Mouse (Mus musculus) kidney, adult 11 months (tissue): ENCODE results near the gene Epc2.
A peak's percentile ranks its signal among the peaks of the same experiment; 100 is the strongest.

Source experiments
- DNase-seq: peaks from one replicate; pipeline ENCODE4 v3.0.0; 2022

Gene Epc2

GRCm38 (mm10) chr2:49450931-49451636 lies at the start of gene Epc2:
Gene Epc2, plus strand, starts transcription at chr2:49451486.
- peak; percentile 76 for DNase-seq

GRCm38 (mm10) chr2:49405954-49406353 lies 45.3 kb upstream of the Epc2 start:
- DNase-seq: no peak

DNA sequence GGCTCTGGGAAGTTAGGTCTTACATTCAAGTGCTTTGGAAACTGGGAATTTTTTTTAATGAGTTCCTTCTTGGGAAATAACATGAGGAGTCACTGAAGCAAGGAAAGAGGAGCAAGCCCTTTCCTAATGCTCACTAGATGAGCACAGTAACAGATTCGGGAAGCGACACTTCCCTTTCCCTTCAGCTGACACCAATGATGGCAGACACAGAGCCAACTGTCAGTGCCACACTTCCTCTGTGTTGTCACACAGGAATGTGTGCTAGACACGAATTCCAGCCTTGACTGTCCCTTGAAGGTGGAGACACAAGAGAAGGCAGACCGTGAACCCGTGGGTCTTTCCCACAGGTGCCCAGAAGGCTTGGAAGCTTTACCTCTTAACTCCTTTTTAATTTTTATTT lies 39.6 kb upstream of the Epc2 start:
- DNase-seq: no peak

- DNase-seq: no peak
These were observed 38.7 kb upstream of the Epc2 start for GRCm38 (mm10) chr2:49412576-49412975.

- DNase-seq: no peak
These were observed 35.4 kb upstream of the Epc2 start for GRCm38 (mm10) chr2:49415868-49416267.

DNA sequence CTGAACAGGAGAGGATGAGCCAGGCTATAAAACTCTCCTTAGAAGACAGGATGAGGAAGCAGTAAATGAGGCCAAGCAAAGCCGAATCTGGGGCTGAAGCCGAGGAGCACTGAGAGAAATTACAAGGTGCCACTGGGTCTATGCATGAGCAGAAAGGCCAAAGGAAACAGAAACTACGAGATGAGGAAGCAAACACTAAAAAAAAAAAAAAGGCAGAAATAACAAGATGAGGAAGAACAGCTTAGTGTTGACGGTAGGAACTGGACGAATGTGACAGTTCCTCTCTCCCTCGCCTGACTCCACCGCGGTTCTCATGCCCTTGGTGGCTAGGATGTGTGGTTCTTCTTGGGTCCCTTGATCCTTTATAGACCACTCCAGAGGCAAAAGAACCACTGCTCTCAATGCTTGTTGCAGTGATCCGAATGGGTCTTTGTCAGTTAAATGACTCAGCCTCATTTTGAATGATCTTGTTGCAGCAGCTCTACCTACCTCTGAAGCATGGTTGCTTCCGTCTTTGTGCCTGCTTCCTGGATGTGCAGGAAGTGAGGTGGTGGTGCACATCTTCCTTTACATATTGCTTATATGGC lies 34.2 kb upstream of the Epc2 start:
- no peak for DNase-seq

GRCm38 (mm10) chr2:49420396-49420795 lies 30.9 kb upstream of the Epc2 start:
- no peak for DNase-seq

DNA sequence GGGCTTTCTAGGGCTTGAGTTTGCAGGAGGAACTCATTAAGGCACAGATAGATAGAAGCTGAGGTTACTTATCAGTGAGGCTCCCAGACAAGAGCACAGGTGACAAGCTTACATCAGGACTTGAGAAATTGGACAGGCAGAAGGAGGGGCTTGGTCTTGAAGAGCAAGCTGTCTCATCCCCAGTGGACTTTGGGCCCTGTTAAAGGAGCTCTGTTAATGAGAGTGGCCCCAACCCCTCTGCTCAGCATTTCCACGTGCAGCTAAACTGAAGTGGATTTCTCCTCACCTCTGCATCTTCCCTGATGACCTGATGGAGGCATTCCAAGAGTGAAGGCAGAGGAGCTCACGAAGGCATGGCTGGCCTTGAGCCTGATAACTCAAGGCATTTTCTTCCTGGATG lies 27.4 kb upstream of the Epc2 start:
- peak; percentile 13 for DNase-seq

DNA sequence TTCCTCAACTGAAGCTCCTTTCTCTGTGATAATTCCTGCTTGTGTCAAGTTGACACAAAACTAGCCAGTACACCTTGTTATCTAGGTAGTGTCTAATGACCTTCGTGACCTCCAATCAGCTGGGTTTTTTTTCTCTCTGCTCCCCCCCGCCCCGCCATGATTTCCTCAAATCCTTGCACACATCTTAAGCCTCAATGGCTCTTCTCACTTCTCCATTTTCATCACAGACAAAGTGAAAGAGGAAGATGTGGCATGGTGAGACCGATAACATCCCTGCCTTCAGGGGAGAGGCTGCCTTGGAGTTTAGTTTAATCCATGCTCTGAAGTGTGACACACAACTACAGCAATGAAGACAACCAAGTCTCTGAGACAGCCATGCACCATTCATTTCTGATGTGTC lies 26.5 kb upstream of the Epc2 start:
- no peak for DNase-seq

GRCm38 (mm10) chr2:49426175-49426574 lies 25.1 kb upstream of the Epc2 start:
- DNase-seq: no peak

DNA sequence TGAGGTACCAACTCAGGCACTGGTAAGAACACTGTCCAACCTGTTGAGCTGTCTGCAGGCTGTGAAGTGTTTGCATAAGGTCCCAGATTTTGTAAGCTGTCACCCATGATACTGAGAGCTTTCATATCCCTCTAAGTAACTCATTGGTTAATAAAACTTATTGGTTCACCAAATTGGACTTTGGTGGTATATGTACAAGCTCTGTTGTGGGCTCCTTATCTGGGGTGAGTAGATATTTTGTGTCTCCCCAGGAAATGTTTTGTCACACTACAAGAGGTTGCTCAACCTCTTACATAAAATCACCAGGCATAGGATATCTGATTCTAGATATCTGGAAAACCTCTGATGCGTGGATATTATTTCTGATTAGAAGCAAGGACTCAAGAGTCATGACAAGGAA lies 20.3 kb upstream of the Epc2 start:
- no peak for DNase-seq

DNA sequence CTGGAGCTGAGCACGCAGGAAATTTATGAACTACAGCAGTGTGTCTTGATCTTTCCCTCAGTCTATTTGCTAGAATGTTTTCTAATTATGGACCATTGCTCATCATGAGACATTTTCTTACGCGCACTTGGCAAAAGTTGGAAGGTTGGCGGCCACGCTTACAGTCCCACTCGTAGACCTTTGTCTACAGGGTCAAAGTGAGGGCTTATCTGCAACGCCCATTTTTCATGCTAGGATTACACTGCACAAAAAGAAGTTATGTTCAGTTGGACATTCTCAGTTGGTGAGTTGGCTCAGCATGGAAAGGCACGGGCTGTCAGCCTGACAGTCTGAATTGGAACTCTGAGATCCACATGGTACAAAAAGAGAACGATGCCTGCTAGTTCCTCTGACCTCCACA lies 18.1 kb upstream of the Epc2 start:
- DNase-seq: no peak

- DNase-seq: no peak
These were observed 5.0 kb upstream of the Epc2 start for GRCm38 (mm10) chr2:49446238-49446637.

DNA sequence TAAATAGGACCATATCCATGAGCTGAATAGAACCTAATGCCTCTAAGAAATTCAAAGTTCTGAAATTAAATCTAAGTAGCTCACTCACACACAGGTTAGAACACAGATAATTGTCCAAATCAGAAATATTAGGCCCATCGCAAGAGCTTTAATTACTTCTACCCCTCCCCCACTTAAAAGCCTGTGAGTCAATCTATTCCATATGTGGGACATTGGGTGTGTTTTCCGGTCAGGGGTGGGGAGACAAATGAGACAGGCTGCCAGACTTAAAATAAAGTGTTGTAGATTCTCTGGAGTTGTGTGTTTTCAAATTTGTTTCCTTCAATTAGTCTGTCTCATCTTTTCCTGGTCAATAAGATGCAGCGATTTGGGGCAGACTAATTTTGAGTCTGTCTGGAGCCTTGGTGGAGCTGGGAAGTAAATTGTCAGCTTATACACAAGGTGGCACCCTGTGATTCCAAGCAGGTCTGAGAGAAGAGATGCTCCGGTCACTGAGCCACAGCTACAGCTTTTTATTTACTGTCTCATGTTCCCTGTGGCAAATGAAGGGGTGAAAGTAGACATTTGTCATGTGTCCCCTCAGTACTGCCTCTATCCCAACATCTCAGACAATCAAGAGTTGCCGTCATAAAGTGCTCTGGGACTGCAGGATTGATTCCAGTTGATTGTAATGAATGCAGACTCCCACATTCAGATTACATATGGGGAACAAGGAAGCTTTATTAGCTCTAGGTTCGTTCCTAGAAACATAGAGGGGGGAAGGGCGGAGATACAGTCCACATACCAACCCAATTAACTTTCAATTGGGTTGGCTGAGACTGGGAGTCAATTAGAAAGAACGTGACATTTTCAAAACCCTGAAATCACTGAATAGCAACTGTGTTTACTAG lies 3.5 kb upstream of the Epc2 start:
- DNase-seq: peak; percentile 12

GRCm38 (mm10) chr2:49450467-49450866 lies 819 bp upstream of the Epc2 start:
- DNase-seq: no peak

DNA sequence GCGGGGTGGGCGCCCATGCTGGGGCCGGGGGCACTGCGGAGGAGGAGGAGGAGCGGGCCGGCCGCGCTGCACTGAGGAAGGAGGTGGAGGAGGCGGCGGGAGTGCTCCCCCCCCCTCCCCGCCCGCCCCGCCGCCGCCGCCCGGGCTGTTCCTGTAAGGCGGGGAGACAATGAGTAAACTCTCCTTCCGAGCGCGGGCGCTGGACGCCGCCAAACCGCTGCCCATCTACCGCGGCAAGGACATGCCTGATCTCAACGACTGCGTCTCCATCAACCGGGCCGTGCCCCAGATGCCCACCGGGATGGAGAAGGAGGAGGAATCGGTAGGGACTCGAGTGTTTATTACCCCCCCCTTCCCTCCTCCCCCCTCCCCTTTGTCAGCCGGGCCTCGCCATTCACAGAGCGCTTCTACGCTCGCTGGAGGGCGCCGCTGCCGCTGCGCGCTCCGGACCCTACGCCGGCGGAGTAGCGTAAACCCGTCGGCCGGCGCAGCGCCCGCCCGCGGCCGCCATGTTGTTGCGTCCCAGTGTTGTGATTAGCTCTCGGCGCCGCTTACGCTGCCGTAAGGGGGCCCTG lies 438 bp downstream of the Epc2 start:
- DNase-seq: peak; percentile 91

- DNase-seq: peak; percentile 77
These were observed 1.3 kb downstream of the Epc2 start for GRCm38 (mm10) chr2:49452451-49453081.

DNA sequence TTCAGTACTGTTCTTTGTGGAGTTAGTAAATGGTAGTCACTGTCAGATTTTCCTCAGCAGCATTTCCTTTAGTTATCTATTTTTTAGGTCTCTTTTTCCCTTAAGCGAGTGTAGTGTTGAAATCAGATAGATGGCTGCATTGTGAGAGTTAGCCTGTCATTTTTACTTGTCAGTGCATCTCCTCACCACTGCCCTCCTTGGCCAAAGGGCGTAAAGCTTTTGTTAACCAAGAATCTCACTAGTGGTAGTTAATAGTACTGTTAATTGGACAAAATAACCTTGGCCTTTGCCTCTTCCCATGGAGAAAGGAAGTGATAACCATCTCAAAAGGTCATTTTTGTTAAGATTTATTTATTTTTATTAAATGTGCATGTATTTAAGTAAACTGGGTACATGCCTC lies 6.5 kb downstream of the Epc2 start:
- DNase-seq: no peak

- no peak for DNase-seq
These were observed 14.5 kb downstream of the Epc2 start for GRCm38 (mm10) chr2:49465672-49466222.

- DNase-seq: no peak
These were observed 15.8 kb downstream of the Epc2 start for GRCm38 (mm10) chr2:49467038-49467437.

GRCm38 (mm10) chr2:49471188-49471587 lies 19.9 kb downstream of the Epc2 start:
- no peak for DNase-seq

- DNase-seq: no peak
These were observed 20.5 kb downstream of the Epc2 start for GRCm38 (mm10) chr2:49471641-49472355.
